Mouse (Mus musculus) embryonic facial prominence, embryonic 15.5 days (tissue): ENCODE measurements at regions not wholly inside any gene's neighbourhood (a gene's known extent, or its start where the extent isn't known, plus 50 kb on each side); places are given as distances from the start of the nearest gene placed in this dataset.
"Not testable (repeated sequence)": the region's sequence is repeated elsewhere in the genome, so short reads cannot be mapped to it uniquely, and the experiment has no call there.

Experiments used
- ATAC-seq: fragments of 200-750 bp; cut with Nextera tagmentation; 2 replicates; pipeline ENCODE4 v1.8.0; 2017; ENCODE audit warnings: low read depth, moderate TSS enrichment; ENCODE audit not compliant: insufficient number of reproducible peaks, low FRiP score, low TSS enrichment
- H3K27ac ChIP-seq: fragments of 300-500 bp; sonication (generic); replicated peaks from 2 replicates; pipeline ENCODE4 v1.5.1; 2015; ENCODE audit warnings: mild to moderate bottlenecking, inconsistent platforms
- H3K27me3 ChIP-seq: fragments of 300-500 bp; sonication (generic); 2 replicates; pipeline ENCODE4 v1.6.1; 2015; ENCODE audit warnings: inconsistent platforms
- H3K36me3 ChIP-seq: fragments of 300-500 bp; sonication (generic); 2 replicates; pipeline ENCODE4 v1.6.1; 2015; ENCODE audit warnings: mild to moderate bottlenecking, inconsistent platforms
- H3K4me1 ChIP-seq: fragments of 300-500 bp; sonication (generic); 2 replicates; pipeline ENCODE4 v1.6.1; 2015; ENCODE audit warnings: inconsistent platforms
- H3K4me2 ChIP-seq: fragments of 300-500 bp; sonication (generic); replicated peaks from 2 replicates; pipeline ENCODE4 v1.6.1; 2015; ENCODE audit warnings: mild to moderate bottlenecking, inconsistent platforms
- H3K4me3 ChIP-seq: fragments of 300-500 bp; sonication (generic); replicated peaks from 2 replicates; pipeline ENCODE4 v1.5.1; 2015; ENCODE audit warnings: mild to moderate bottlenecking, inconsistent platforms
- H3K9ac ChIP-seq: fragments of 300-500 bp; sonication (generic); 2 replicates; pipeline ENCODE4 v1.6.1; 2015; ENCODE audit warnings: inconsistent platforms
- H3K9me3 ChIP-seq: fragments of 300-500 bp; sonication (generic); replicated peaks from 2 replicates; pipeline ENCODE4 v1.6.1; 2016; ENCODE audit warnings: inconsistent platforms
- WGBS: fragments of 180-500 bp; shearing (Covaris S2); methylation state at CpG from one replicate; pipeline ENCODE4 v1.1.7; 2015; 5-methylcytosine and 5-hydroxymethylcytosine counted together

DNA sequence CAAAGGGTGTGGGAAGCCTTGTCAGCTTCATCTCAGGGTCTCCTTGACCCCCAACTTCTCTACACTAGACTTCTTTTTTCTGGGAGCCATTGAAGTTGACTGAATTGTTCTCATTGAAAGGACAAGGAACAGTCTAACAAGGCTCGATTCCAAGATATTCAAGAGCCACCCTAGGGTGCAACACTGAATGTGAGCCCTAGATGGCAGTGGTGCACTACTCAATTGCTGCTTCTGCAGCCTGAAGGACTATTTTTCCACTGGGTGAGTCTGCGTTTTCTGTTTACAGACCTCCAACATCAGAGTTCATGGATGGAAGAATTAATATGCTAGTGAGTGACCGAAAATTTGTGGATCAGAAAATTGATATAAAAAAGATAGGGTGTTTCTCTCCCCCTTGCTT lies 161.5 kb downstream of the Hpcal1 start:
- H3K27ac ChIP-seq, ATAC-seq, H3K4me1 ChIP-seq, H3K4me3 ChIP-seq, H3K36me3 ChIP-seq, H3K9ac ChIP-seq, H3K9me3 ChIP-seq, H3K4me2 ChIP-seq, H3K27me3 ChIP-seq: not testable (repeated sequence)
- WGBS = 47% methylated on average over 3 of the region's 3 CpGs

DNA sequence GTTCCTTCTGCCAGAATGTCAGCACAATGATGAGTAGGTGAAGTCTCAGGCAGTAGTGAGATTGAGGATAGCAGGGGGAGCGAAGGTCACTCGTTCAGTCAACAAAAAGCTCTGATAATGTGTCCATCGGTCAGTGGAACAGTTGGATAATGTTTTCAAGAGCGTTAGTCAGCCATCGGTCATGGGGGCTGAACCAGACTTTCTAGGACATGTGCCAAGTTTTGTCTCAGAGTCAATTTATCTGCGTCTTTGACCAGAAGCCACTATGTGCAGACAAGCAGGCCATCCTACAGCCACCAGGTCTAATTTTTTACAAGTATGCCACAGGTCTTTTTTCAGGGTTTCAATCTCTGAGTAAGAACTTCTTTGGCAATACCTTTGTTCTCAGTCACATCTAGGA lies 181.8 kb downstream of the Hpcal1 start:
- WGBS = 76% methylated on average over 6 of the region's 6 CpGs
- not testable (repeated sequence) for ATAC-seq, H3K4me1 ChIP-seq, H3K4me2 ChIP-seq, H3K27ac ChIP-seq, H3K4me3 ChIP-seq, H3K36me3 ChIP-seq, H3K9ac ChIP-seq, H3K9me3 ChIP-seq, H3K27me3 ChIP-seq

DNA sequence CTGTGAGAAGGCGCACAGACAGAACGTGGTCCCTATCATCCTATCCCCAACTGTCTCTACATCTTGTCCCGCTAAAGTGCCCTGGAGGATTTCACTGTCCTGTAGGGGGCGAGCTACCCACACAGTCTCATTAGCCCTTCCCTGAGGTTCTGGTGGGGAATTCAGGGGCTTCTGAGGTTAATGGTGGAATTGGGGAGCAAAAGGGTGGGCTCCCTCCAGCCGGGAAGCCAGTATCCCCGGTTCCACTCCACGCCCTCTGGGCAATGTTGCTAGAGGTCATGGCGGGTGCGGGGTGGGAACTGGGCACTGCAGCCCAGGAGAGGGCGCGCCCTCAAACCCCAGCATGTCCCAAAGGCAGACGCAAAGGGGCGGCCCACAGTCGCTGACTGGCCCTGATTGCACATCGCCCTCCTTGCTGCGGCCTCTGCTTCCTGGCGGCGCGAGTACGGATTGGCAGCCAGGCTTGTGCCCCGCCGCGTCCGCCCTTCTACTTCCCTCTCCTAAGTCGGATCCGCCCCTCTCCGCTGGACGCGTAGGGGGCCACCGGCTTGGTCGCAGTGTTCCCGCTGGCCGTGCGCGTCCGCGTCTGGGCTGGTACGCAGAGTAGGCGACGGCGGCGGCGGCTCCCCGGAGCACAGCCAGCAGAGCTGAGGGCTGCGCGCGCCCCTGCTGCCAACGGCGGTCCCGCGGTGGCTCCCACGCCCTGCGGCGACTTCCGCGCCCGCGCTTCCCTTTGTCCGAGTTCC lies 190.9 kb downstream of the Hpcal1 start:
- under 1% methylated on average over 52 of the region's 59 CpGs for WGBS
- Histone ChIP-seq H3K9me3 (peaks cover 6% of the 10 kb centered on the region; the same call in 1 of the 2 replicates), H3K4me2 (peak overlapping the region; percentile 58), H3K4me1 (no peaks in the 10 kb centered on the region), H3K4me3 (peak overlapping the region; percentile 92), H3K27me3 (no peaks in the 10 kb centered on the region), H3K9ac (peak overlapping the region; percentile 79), H3K27ac (peak overlapping the region; percentile 89), H3K36me3 (no peaks in the 10 kb centered on the region)
- ATAC-seq = peak; percentile 100

- 2% methylated on average over 65 of the region's 65 CpGs for WGBS
- H3K4me1 ChIP-seq, H3K36me3 ChIP-seq, H3K27me3 ChIP-seq: not testable (repeated sequence)
- ATAC-seq = 0 out of 2 replicates have a peak, but pooled peaks have one; percentile 9
- Histone ChIP-seq H3K9me3 (peaks cover 11% of the 10 kb centered on the region), H3K4me2 (peak overlapping the region; percentile 58), H3K4me3 (peak overlapping the region; percentile 92), H3K9ac (peak overlapping the region; percentile 79), H3K27ac (peak overlapping the region; percentile 89)
Observed at GRCm38 (mm10) chr12:17882117-17883116, 191.8 kb downstream of the Hpcal1 start.

DNA sequence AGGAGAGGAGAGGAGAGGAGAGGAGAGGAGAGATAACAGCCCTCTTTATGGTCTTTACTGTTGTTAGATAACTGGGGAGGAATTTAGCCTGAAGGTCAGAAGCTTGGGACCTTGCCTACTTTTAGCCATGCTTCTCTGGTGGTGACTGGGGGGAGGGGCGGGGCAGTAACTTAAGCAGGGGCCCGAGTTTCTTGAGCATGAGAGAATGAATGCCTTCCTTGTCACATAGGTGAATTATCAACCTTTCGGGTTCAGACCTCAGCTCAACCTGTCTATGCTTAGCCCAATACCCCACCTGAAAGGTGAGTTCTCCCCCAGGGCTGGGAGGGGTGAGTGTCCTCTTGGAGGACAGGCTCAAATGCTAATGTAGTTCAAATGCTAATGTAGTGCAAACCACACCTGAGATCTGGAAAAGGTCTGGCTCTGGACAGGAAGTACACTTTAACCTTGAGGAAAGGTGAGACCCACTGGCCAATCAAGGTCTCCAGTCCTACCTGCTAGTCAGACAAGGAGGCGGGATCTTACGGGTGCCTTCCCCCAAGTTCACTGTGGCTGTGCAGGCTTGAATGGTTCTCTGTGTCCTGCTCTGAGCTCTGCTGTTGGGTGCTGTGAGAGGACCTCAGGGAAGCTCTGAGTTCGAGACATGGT lies 201.1 kb downstream of the Hpcal1 start:
- ATAC-seq, H3K9ac ChIP-seq, H3K27ac ChIP-seq, H3K4me2 ChIP-seq, H3K4me3 ChIP-seq, H3K4me1 ChIP-seq, H3K27me3 ChIP-seq: not testable (repeated sequence)
- 97% methylated on average over 6 of the region's 6 CpGs for WGBS
- peaks cover 18% of the 10 kb centered on the region for H3K36me3 ChIP-seq
- H3K9me3 ChIP-seq = peaks cover 30% of the 10 kb centered on the region

DNA sequence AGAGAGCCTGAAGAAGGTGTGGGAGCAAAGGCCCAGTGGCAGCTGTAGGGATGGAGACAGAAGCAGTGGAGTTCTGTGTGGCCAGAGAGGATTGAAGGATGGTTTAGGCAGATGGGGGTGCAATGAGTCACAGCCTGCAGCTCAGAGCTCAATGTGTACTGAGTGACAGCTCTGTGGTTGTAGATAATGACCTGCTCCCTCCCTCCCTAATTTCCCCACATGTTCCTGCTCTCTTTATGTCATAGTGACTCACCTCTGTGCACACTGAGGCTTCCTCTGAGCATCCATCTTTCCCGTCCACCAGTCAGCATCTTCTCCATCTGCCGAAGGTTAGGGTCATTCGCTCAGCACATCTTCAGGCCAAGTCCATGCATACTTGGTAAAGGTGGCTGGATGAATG lies 222.4 kb downstream of the Hpcal1 start:
- not testable (repeated sequence) for H3K27ac ChIP-seq, ATAC-seq, H3K9me3 ChIP-seq, H3K9ac ChIP-seq, H3K4me1 ChIP-seq, H3K27me3 ChIP-seq, H3K4me3 ChIP-seq, H3K4me2 ChIP-seq
- H3K36me3 ChIP-seq = peaks cover 15% of the 10 kb centered on the region; the same call in 1 of the 2 replicates
- 93% methylated on average over 3 of the region's 3 CpGs for WGBS
